Mouse (Mus musculus) heart, embryonic 11.5 days (tissue): ENCODE results near the gene Gm10722. TPM values are rescaled to one million over a fixed set of nuclear protein-coding genes. Genes with fewer than 3 reads are reported as not detected.
"Not testable (repeated sequence)": the region's sequence is repeated elsewhere in the genome, so short reads cannot be mapped to it uniquely, and the experiment has no call there.

Experiments used
- ATAC-seq: fragments of 200-750 bp; cut with Nextera tagmentation; replicated peaks from 2 replicates; pipeline ENCODE4 v1.8.0; 2017; ENCODE audit warnings: moderate library complexity; ENCODE audit not compliant: insufficient number of reproducible peaks, low FRiP score, low TSS enrichment
- H3K27ac ChIP-seq: fragments of 300-500 bp; sonication (generic); 2 replicates; pipeline ENCODE4 v1.5.1; 2014; ENCODE audit warnings: mild to moderate bottlenecking, low read depth, low read length
- H3K27me3 ChIP-seq: fragments of 300-500 bp; sonication (generic); 2 replicates; pipeline ENCODE4 v1.6.1; 2014; ENCODE audit warnings: mild to moderate bottlenecking, low read length, mixed read lengths; ENCODE audit not compliant: control insufficient read depth, insufficient read depth
- H3K36me3 ChIP-seq: fragments of 300-500 bp; sonication (generic); 2 replicates; pipeline ENCODE4 v1.6.1; 2014; ENCODE audit warnings: mild to moderate bottlenecking, low read length, moderate library complexity, mixed read lengths; ENCODE audit not compliant: control insufficient read depth, insufficient read depth
- H3K4me1 ChIP-seq: fragments of 300-500 bp; sonication (generic); 2 replicates; pipeline ENCODE4 v1.6.1; 2014; ENCODE audit warnings: low read length; ENCODE audit not compliant: control insufficient read depth, insufficient read depth
- H3K4me2 ChIP-seq: fragments of 300-500 bp; sonication (generic); 2 replicates; pipeline ENCODE4 v1.6.1; 2014; ENCODE audit warnings: mild to moderate bottlenecking, moderate library complexity
- H3K4me3 ChIP-seq: fragments of 300-500 bp; sonication (generic); 2 replicates; pipeline ENCODE4 v1.5.1; 2014; ENCODE audit warnings: low read depth, low read length
- H3K9ac ChIP-seq: fragments of 300-500 bp; sonication (generic); 2 replicates; pipeline ENCODE4 v1.6.1; 2014; ENCODE audit warnings: mild to moderate bottlenecking, low read depth, low read length, moderate library complexity
- H3K9me3 ChIP-seq: fragments of 300-500 bp; sonication (generic); replicated peaks from 2 replicates; pipeline ENCODE4 v1.6.1; 2016; ENCODE audit warnings: low read length; ENCODE audit not compliant: control insufficient read depth
- WGBS: fragments of 180-500 bp; shearing (Covaris S2); extraction: QIAGEN DNeasy Blood & Tissue Kit; methylation state at CpG from one replicate; pipeline ENCODE4 v1.1.7; 2014; ENCODE audit not compliant: insufficient replicate concordance; 5-methylcytosine and 5-hydroxymethylcytosine counted together
- microRNA-seq: library from miRNA; unstranded; fragments of <30 nt; microRNA quantifications from one replicate; pipeline ENCODE4, GENCODE M21; 2016; ENCODE audit warnings: borderline number of aligned reads
- polyA plus RNA-seq: library from polyadenylated mRNA; unstranded; fragments of >200 nt; fragmentation: Nextera tagmentation; extraction: Ambion mirVana; gene quantifications from 2 replicates; pipeline ENCODE4 v1.2.1, GENCODE M21; 2014

Gene Gm10722
- polyA plus RNA-seq, 1 experiment from 2014 or later: not detected

GRCm38 (mm10) chr9:3030677-3031318 lies 30.1 kb downstream of the Gm10722 start:
- H3K4me2 ChIP-seq, H3K36me3 ChIP-seq, H3K9ac ChIP-seq, H3K27me3 ChIP-seq, H3K4me1 ChIP-seq, H3K9me3 ChIP-seq, H3K27ac ChIP-seq, H3K4me3 ChIP-seq: not testable (repeated sequence)
- ATAC-seq: 0 out of 2 replicates have a peak, but pooled peaks have one; percentile 37
- 53% methylated on average over 2 of the region's 10 CpGs for WGBS

GRCm38 (mm10) chr9:3034299-3034698 lies 33.6 kb downstream of the Gm10722 start, which contains the start of gene Gm17535:
Gm17535 (plus strand) TSS chr9:3034599.
- H3K4me3 ChIP-seq, H3K27ac ChIP-seq, H3K9me3 ChIP-seq, H3K9ac ChIP-seq, H3K4me2 ChIP-seq, H3K27me3 ChIP-seq, H3K36me3 ChIP-seq, ATAC-seq, H3K4me1 ChIP-seq: not testable (repeated sequence)
- no CpG with 5 or more reads among the region's 8 CpGs for WGBS

GRCm38 (mm10) chr9:3036577-3036976 lies 35.9 kb downstream of the Gm10722 start, which contains the start of gene Gm10715:
Gm10715 (plus strand) TSS chr9:3036877.
- H3K27me3 ChIP-seq, H3K4me2 ChIP-seq, H3K4me1 ChIP-seq, H3K9ac ChIP-seq, H3K4me3 ChIP-seq, H3K27ac ChIP-seq, H3K9me3 ChIP-seq, H3K36me3 ChIP-seq, ATAC-seq: not testable (repeated sequence)
- 72% methylated on average over 6 of the region's 8 CpGs for WGBS

DNA sequence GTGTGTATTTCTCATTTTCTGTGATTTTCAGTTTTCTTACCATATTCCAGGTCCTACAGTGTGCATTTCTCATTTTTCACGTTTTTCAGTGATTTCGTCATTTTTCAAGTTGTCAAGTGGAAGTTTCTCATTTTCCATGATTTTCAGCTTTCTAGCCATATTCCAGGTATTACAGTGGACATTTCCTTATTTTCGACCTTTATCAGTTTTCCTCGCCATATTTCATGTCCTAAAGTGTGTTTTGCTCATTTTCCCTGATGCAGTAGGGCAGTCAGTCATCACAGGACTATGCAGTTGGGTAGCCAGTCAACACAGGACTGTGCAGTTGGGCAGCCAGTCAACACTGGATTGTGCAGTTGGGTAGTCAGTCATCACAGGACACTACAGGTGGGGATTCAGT lies 37.4 kb downstream of the Gm10722 start:
- H3K27ac ChIP-seq, ATAC-seq, H3K4me3 ChIP-seq, H3K4me1 ChIP-seq, H3K27me3 ChIP-seq, H3K9ac ChIP-seq, H3K36me3 ChIP-seq, H3K9me3 ChIP-seq, H3K4me2 ChIP-seq: not testable (repeated sequence)
- WGBS: 53% methylated on average over 4 of the region's 4 CpGs

Small RNA genes lying within 50 kb of the gene (microRNA-seq; reads per million reads assigned to microRNA genes)
- gene Mir101c: not detected

Other genes starting within 250 kb of the Gm10722 start
- not detected in 2 replicates for gene Gm11168, start 2.4 kb downstream of the Gm10722 start, polyA plus RNA-seq
- gene Gm10721, start 12.2 kb downstream of the Gm10722 start, polyA plus RNA-seq: not detected in 2 replicates
- gene Gm10720, start 14.7 kb downstream of the Gm10722 start, polyA plus RNA-seq: not detected in 2 replicates
- gene Gm10719, start 16.5 kb downstream of the Gm10722 start, polyA plus RNA-seq: not detected in 2 replicates
- gene Gm10718, start 22.6 kb downstream of the Gm10722 start, polyA plus RNA-seq: not detected in 2 replicates
- gene Gm10717, start 24.5 kb downstream of the Gm10722 start, polyA plus RNA-seq: not detected in 2 replicates
- not detected in 2 replicates for gene Gm17535, start 33.7 kb downstream of the Gm10722 start, polyA plus RNA-seq
- not detected in 2 replicates for gene Gm10715, start 36.0 kb downstream of the Gm10722 start, polyA plus RNA-seq